Mouse (Mus musculus): ENCODE measurements around the gene Gm20388.

DNA sequence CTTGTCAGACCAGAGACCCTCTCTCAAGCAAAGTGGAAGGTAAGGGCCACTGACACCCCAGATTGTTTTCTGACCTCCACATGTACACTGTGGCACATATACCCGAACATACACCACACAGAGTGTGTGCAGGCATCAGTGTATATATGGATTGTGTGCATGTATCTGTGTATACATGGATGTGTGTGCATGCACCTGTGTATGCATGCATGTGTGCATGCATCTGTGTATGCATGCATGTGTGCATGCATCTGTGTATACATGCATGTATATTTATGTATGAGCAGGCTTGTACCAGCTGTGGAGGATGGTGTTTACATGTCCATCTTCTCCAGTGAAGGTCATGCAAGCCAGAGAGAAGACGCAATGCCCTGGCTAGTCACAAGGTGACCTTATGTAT lies 2751.3 kb downstream of the Gm20388 start:
- no peak for TF ChIP-seq POLR2A (IDR thresholded peaks at IDR 0.05; ENCODE audit: insufficient read depth, low read length)
- no peak for TF ChIP-seq CTCF (IDR thresholded peaks at IDR 0.05; ENCODE audit: low read depth, low read length)

Data from ES-Bruce4 (cell line).